Mouse (Mus musculus) megakaryocyte progenitor cell, adult 5-6 weeks (primary cell): ENCODE measurements around the gene Cyp20a1. TPM values are rescaled to one million over a fixed set of nuclear protein-coding genes. Genes with fewer than 3 reads are reported as not detected.

Experiments used
- total RNA-seq, 2 experiments: library from RNA; stranded (forward) in 1 of 2; stranded (reverse) in 1 of 2; fragments of 157-497, 149-512 nt in 1 of 2; fragments of 200-1000 nt in 1 of 2; gene quantifications; 2 replicates each; pipeline versions ENCODE4 v1.2.3 to v1.2.4; 2015 to 2017

The Cyp20a1 gene
- total RNA-seq, 2 experiments from 2014 or later, result 21.7 to 24.6 TPM

Other genes with a start within 250 kb of the Cyp20a1 start
- gene Carf, start 245.1 kb upstream of the Cyp20a1 start, total RNA-seq (2015), result 11.4 and 13.2 TPM in 2 replicates
- gene Carf, start 245.1 kb upstream of the Cyp20a1 start, total RNA-seq (2017), result 5.4 and 9.9 TPM in 2 replicates
- 71.3 and 84.9 TPM in 2 replicates for gene Wdr12, start 244.7 kb upstream of the Cyp20a1 start, total RNA-seq (2015)
- gene Wdr12, start 244.7 kb upstream of the Cyp20a1 start, total RNA-seq (2017), result 107 and 151 TPM in 2 replicates
- 8.4 and 12.9 TPM in 2 replicates for gene Nbeal1, start 162.7 kb upstream of the Cyp20a1 start, total RNA-seq (2015)
- gene Nbeal1, start 162.7 kb upstream of the Cyp20a1 start, total RNA-seq (2017), result 5.2 and 13.5 TPM in 2 replicates
- 19.4 and 21.9 TPM in 2 replicates for gene Abi2, start 66.3 kb downstream of the Cyp20a1 start, total RNA-seq (2015)
- gene Abi2, start 66.3 kb downstream of the Cyp20a1 start, total RNA-seq (2017), result 13.5 and 15.5 TPM in 2 replicates
- gene Raph1, start 223.8 kb downstream of the Cyp20a1 start, total RNA-seq (2015), result 11.6 and 15.5 TPM in 2 replicates
- 1.5 and 2.5 TPM in 2 replicates for gene Raph1, start 223.8 kb downstream of the Cyp20a1 start, total RNA-seq (2017)